Mouse (Mus musculus) bone marrow macrophage, adult 2 months (primary cell): ENCODE measurements around the gene Zfp746. TPM values are rescaled to one million over a fixed set of nuclear protein-coding genes. Genes with fewer than 3 reads are reported as not detected.
A peak's percentile ranks its signal among the peaks of the same experiment; 100 is the strongest.

Experiments used
- H3K27ac ChIP-seq: 2 replicates; pipeline ENCODE4 v1.5.1; 2012; ENCODE audit warnings: low read depth, low read length; ENCODE audit not compliant: insufficient read depth
- H3K4me1 ChIP-seq: 2 replicates; pipeline ENCODE4 v1.6.1; 2012; ENCODE audit warnings: low read length; ENCODE audit not compliant: control insufficient read depth, insufficient read depth
- H3K4me3 ChIP-seq: 2 replicates; pipeline ENCODE4 v1.5.1; 2012; ENCODE audit warnings: mild to moderate bottlenecking, low read length, moderate library complexity; ENCODE audit not compliant: insufficient read depth
- CTCF ChIP-seq: IDR thresholded peaks from 2 replicates; pipeline ENCODE4 v1.5.1; 2012; ENCODE audit warnings: low read depth, mild to moderate bottlenecking, low read length, moderate library complexity
- POLR2A ChIP-seq: IDR thresholded peaks from 2 replicates; pipeline ENCODE4 v1.6.1; 2012; ENCODE audit warnings: mild to moderate bottlenecking, low read depth, low read length, borderline replicate concordance
- polyA plus RNA-seq: library from polyadenylated mRNA; stranded (reverse); fragments of >200 nt; gene quantifications from 2 replicates; pipeline ENCODE4 v1.2.4, GENCODE M21; 2012; ENCODE audit not compliant: missing spikeins, insufficient read depth, insufficient read length

Zfp746 gene
- polyA plus RNA-seq, 1 experiment, result 15.8 TPM

DNA sequence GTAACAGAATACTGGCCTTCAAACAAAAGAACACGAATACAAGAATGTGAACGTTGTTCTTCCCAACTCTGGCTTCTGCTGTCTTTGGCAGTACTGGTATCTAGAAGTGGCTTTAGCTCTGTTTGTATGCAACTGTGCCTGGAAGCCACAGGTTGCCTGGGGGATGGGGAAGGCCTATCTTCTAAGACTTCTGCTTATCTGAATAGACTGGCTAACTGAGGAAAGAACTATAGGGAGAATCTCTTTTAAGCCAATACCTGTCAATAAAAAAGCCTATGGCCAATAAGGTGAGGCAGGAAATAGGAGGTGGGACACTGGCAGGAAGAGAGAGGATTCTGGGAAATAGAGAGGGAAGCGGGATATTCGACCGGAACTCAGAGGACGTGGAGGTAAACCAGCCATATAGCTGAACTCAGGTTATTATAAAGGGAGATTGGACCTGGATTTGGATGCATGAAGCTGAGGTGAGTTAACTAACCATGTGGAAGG is 20.8 kb downstream of the Zfp746 start:
- TF ChIP-seq POLR2A, result no peak
- no peak for TF ChIP-seq CTCF
- H3K4me3 ChIP-seq, result no peak overlapping the region
- no peaks in the 10 kb centered on the region for H3K4me1 ChIP-seq
- no peak overlapping the region for H3K27ac ChIP-seq

DNA sequence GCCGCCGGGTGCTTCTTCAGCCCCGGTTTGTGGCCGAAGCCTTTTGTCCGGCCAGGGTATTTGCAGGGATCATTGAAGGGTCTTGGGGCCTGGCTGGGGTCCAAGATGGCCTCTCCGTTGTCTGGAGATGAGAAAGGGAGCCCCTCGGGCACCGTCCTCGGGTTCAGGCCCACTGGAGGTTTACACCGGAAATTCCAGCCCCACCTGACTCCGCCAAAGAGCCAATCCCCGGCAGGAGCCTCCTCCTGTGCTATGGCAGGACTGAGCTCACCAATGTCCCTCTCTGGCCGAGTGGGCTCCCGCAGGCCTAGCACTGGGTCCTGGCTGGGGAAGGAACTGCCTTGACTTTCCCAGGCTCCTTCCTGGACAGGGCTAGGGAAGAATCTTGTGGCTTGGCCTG is 21.9 kb downstream of the Zfp746 start:
- H3K27ac ChIP-seq, result no peak overlapping the region
- TF ChIP-seq CTCF (no peak), POLR2A (no peak)

DNA sequence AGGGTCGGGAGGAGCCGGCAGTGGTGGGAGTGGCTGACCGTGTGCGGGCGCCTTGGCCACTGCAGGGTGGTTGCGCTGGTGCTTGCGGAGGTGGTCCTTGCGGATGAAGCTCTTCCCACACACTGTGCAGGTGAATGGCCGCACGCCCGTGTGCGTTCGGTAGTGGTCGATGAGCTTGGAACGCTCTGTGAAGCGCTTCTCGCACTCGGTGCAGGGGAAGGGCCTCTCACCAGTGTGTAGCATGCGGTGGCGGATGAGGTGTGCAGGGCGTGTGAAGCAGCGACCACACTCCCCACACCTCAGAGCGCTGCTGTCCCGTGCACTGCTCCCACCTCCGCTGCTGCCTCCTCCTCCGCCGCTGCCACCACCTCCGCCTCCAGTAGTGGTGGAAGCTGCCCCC is 22.5 kb downstream of the Zfp746 start:
- H3K4me1 ChIP-seq, result no peaks in the 10 kb centered on the region
- H3K4me3 ChIP-seq, result no peak overlapping the region
- TF ChIP-seq CTCF, result no peak
- no peak for TF ChIP-seq POLR2A
- no peak overlapping the region for H3K27ac ChIP-seq

More for the DNA sequence above, 21.9 kb downstream of the Zfp746 start:
- Histone ChIP-seq H3K4me3 (no peak overlapping the region), H3K4me1 (no peaks in the 10 kb centered on the region)

DNA sequence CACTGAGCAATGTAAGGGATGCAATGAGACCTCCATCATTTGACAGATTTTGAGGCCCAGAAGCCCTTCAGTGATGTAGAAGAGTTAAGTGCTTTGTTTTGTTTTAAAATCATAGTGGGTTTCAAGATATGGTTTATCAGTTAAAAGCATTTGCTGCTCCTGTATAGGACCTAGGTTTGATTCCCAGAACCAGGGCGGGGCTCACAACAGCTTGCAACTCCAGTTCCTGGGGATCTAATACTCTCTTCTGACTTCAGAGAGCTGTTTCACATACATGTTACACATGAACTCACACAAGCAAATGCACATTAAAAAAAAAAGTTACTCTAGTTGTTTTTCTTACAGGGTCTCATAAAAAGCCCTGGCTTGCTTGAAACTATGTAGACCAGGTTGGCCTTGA is 25.5 kb downstream of the Zfp746 start:
- no peaks in the 10 kb centered on the region for H3K4me1 ChIP-seq
- no peak overlapping the region for H3K27ac ChIP-seq
- H3K4me3 ChIP-seq, result no peak overlapping the region
- TF ChIP-seq POLR2A, result no peak

DNA sequence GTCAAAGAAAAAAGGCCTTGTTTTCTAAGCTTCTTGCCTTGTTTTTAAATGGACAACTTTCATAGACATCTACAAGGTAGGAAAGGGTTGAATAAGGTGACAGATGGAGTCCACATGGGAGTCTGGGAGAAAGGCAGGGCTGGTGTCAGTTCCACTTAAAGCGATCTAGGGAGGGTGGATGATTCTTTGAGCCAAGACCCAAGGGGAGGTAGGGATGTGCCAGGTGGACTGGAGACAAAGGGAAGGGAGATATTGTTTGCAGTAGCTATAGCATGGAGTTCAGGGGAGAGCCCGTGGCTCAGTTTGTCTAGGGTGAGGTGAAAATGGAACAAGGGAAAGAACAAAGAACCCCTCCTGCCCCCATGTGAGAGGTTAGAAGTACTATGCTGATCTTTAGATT is 26.0 kb downstream of the Zfp746 start:
- Histone ChIP-seq H3K4me1 (no peaks in the 10 kb centered on the region), H3K27ac (no peak overlapping the region), H3K4me3 (no peak overlapping the region)
- TF ChIP-seq CTCF, result no peak
- no peak for TF ChIP-seq POLR2A

GRCm38 (mm10) chr6:48052136-48052535 is 34.3 kb downstream of the Zfp746 start:
- no peak overlapping the region for H3K27ac ChIP-seq
- peaks cover 11% of the 10 kb centered on the region; the same call in 1 of the 2 replicates for H3K4me1 ChIP-seq
- no peak overlapping the region for H3K4me3 ChIP-seq
- TF ChIP-seq POLR2A (no peak), CTCF (no peak)

GRCm38 (mm10) chr6:48051666-48052065 is 34.7 kb downstream of the Zfp746 start:
- no peak overlapping the region for H3K27ac ChIP-seq
- H3K4me3 ChIP-seq, result no peak overlapping the region
- TF ChIP-seq POLR2A (no peak), CTCF (no peak)
- peaks cover 12% of the 10 kb centered on the region; the same call in 1 of the 2 replicates for H3K4me1 ChIP-seq

DNA sequence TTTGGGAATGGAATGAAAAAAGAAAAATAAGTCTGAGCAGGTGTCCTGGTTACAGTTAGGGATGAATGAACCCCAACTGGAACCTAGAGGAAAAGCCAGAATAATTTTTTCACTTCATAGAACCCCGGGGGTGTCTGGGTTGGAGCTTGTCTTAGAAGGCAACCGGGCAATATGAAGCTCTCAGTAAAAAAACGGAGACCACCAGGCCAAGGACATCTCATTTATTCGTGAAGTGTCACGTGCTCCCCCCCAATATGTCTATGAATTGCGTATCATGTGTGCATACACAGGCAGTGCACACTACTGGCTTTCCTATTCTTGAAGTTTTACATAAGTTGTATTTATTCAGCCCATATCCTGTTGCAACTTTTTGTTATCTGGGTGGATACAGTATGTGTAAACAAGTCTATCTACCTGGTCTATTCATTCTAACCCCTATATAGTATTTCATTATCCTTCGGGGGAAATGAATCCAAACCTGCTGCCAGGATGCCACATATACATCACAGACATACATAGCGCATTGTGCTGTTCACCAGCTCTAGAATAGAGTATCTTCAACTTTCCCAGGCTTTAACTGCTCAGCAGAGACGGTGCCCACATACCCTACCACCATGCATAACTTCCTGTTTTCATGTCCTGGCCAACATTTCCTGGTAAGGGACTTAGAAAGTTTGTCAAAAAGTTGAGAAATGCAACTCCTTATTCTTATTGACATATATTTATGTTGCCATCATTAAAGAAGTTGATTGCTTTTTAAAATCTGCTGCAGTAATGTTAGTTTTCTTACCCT is 36.9 kb downstream of the Zfp746 start:
- TF ChIP-seq CTCF (no peak), POLR2A (no peak)
- Histone ChIP-seq H3K27ac (no peak overlapping the region), H3K4me1 (peaks cover 13% of the 10 kb centered on the region; the same call in 1 of the 2 replicates), H3K4me3 (peak overlapping the region; percentile 94)

DNA sequence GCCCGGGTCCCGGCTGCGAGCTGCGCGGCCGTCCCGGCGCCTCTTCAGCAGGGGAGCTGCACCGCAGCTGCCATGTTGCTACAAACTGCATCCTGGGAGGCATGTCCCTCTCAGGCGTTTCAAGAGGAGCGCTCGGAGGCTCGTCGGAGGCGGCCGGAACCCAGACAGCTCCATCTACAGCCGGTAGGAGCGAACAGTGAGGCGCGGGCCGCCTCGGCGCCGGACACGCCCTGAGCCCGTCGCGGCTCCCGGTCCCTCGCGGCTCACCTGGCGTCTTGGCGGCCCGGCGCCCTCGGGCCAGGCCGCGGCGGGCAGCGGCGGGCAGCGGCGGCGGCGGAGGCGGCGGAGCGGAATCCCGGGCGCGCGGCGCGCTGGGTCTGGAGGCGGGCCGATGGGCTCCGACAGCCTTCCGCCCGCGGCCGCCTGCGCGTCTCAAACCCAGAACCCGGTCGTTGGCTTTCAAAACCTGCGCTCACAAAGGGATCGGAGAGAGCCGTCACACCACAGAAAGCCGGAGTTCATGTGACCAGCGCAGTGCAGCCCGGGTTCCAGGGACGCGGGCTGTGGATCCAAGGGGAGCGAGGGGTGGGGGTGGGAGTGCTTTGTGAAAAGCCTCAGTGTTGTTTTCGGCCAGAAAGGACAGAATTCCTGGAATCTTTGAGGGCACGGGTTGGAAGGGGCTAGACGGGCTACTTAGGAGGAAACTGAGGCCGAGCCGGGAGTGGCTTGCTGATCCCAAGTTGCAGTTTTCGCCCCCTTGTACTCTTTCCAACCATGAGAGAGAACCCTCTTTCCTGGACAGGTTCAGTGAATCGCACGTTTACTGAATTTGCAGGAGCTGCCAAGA is 37.7 kb downstream of the Zfp746 start, which contains the start of gene Zfp777:
Zfp777 (minus strand) TSS at position 486 of the 847 bp plus-strand sequence.
- Histone ChIP-seq H3K4me1 (peaks cover 13% of the 10 kb centered on the region), H3K27ac (peak within 1 kb of the TSS; percentile 49), H3K4me3 (peak within 1 kb of the TSS; percentile 94)
- no peak; the same call in 1 of the 2 replicates for TF ChIP-seq POLR2A
- no peak for TF ChIP-seq CTCF
